Mouse (Mus musculus): Measurements from ENCODE around the gene Dmac2.
"Not testable (repeated sequence)": the region's sequence is repeated elsewhere in the genome, so short reads cannot be mapped to it uniquely, and the experiment has no call there.

Dmac2 gene

DNA sequence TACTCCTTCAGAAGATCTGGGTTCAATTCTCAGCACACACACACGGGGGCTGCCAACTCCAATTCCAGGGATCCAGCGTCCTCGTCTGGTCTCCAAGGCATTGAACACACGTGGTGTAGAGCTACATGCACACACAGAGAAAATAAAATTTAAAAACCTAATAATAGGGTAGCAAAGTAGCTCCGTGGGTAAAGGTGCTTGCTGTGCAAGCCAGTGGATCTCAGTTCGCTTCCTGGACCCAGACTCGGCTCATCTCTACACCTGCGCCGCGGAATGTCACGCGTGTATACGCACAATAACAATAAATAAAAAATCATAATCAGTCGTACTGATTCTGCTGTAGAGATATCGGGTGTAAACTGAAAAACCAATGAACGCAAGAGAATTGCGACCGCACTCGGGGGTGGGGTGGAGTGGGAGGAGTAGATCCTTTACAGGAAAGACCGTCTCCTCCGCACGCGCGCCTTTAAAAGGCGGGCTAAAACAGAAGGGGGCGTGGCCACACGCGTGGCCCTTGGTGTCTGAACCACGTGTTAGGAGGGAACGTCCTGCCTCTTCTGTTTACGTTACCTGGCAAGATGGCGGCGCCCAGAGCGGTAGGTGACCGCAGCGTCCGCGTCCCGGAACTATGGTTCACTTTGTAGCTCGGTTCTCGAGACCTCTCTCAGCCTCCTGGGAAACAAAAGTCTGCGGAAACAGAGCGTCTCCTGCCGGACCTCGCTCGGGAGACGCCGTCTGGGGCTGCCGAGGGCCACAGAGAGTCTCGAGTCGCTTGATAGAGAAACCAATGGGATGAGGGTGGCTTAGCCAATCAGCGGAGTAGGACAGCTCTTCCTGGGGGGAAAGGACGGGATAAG lies at the start of gene Dmac2:
TSS of gene Dmac2 (plus strand) at position 550 of the 857 bp plus-strand sequence.
- DNase-seq = peak; percentile 97

- DNase-seq = not testable (repeated sequence)
These were observed 45.4 kb upstream of the Dmac2 start for GRCm38 (mm10) chr7:25573806-25574205.

DNA sequence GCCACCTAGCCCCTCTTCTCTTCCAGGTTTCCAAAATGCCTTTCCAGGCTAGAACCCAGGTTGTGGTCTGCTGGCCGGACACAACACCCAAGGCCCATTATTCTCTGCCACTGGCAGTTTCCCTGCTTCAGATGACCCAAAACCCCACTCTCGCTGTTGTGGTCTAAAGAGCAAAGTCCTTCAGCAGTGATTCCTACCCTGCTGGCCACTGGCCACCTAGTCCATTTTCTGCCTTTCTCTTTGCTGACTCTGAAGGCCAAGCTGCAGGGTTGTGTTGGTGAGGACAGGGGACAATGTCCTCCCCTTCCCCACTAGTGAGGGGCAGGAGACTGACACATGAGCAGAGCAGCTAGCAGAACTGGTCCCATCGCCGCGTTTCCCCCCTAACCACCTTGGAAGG lies 44.1 kb upstream of the Dmac2 start:
- no peak for DNase-seq

DNA sequence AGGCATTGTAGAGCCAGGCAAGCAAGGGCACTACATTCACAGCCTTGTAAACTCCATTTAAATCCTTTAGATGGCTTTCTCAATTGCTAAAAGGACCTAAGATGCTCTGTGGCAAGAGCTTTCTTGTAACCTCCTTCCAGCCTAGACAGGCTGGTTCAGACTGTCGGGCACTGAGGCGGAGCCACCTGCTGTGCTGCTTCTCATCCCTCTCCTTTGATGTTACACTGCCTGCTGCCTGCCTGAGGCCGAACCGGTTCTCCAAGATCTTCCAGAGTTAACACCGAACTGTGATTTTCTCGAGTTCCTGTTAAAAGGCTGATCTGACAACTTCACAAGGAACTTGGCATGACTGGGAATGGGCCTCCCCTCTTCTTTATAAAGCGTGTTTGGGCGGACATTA lies 43.3 kb upstream of the Dmac2 start:
- DNase-seq = peak; percentile 49

- peak; percentile 45 for DNase-seq
These were observed 42.9 kb upstream of the Dmac2 start for GRCm38 (mm10) chr7:25576308-25576707.

GRCm38 (mm10) chr7:25576793-25577437 lies 42.3 kb upstream of the Dmac2 start:
- peak; percentile 40 for DNase-seq

- DNase-seq = no peak
These were observed 39.8 kb upstream of the Dmac2 start for GRCm38 (mm10) chr7:25579441-25579840.

- no peak for DNase-seq
These were observed 36.9 kb upstream of the Dmac2 start for GRCm38 (mm10) chr7:25582301-25582810.

- no peak for DNase-seq
These were observed 34.6 kb upstream of the Dmac2 start for GRCm38 (mm10) chr7:25584651-25585050.

DNA sequence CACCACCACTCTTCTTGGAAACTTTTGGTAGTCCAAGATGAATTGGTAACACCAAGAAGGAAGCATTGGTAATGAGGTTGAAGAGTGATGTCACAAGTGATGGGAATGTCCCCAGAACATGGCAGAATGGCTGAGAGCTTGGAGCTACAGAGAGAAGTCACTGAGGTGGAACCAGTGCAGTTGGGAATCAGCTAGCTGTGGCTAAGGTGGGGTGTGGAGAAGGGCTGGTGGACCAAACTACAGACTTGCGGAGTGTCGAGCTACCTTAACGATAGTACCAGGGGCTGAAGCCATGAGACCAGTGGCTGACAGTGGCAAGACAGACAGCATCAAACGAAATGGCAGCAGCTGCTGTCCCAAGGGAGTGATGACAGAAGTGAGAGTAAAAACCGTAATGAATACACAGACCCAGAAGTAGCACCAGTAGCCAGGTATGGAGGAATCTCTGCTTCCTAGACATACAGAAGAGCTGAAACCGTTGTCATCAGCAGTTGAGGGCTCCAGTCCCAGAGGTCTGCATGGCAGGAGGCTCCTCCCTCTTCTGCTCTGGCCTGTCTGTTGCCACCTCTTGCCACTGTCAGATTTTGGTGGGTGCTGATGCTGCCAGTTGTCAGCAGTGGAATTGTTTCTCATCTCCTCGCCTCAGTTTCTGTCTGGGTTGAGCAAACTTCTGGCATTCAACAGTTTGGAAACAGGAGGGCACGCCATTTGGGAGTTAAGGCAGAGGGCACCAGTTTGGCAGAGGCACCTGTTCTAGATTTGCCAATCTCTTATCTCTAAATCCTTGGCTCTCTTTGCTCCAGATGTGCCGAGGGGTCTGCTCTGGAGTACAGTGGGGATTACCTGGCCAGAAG lies 33.6 kb upstream of the Dmac2 start:
- DNase-seq = no peak

- DNase-seq = no peak
These were observed 28.0 kb upstream of the Dmac2 start for GRCm38 (mm10) chr7:25591226-25591625.

DNA sequence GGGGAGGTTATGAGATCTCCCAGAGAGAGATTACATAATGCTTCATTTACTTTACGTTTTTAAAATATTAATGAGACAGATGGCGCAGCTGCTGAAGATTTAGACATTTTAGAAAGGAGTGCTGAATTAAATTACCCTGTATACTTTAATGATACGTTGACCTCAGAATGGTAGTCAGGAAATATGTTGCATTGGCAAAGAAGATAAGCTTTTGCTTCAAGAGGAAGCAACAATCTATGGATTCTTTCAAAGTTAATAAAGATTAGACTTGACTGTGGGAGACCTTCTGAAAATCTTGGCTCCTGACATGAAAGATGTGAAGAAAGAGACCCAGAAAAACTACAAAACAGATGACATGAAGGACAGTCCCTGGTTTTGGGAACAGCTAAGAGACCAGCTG lies 25.4 kb upstream of the Dmac2 start:
- DNase-seq = no peak

GRCm38 (mm10) chr7:25599663-25600062 lies 19.6 kb upstream of the Dmac2 start:
- DNase-seq = peak; percentile 76

GRCm38 (mm10) chr7:25600666-25601065 lies 18.5 kb upstream of the Dmac2 start:
- DNase-seq = no peak

GRCm38 (mm10) chr7:25601346-25601745 lies 17.9 kb upstream of the Dmac2 start:
- no peak for DNase-seq

- no peak for DNase-seq
These were observed 12.6 kb upstream of the Dmac2 start for GRCm38 (mm10) chr7:25606625-25607063.

DNA sequence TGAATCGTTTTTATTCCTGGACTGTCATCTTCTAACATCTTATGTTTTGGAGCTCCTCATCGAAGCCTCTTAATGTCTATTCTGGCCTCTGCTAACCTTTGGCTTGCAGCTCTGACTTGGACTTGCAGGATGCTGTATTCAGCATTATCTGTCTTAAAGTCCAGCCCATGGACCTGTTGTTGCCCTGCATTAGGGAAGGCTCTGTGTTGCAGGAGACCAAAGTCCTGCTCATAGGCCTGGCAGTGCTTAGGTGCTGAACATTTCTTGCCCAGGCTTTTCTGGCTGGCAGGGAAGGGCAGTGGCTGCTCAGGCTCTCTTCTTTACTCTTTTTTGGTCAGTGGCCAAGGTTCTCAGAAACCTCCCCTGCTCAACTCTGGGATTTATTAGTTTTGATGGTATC lies 12.0 kb upstream of the Dmac2 start:
- no peak for DNase-seq

DNA sequence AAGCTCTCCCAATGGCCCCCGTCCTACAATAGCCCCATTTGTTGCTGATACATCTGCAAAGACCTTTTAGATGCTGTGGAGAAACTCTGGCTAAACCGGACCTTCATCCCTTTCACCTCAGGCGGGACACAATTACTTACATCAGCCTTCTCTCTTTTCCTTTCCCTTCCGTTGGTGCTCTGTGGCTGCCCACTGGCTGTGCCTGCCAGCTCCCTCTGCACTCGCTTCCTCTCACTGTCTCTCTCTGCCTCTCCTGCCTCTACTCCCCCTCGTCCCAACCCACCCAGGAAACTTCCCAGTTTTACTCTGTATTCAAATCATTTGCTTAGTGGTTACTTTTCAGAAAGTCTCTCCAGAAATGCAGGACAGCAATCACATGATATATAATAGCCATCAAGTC lies 9.2 kb upstream of the Dmac2 start:
- DNase-seq = no peak

DNA sequence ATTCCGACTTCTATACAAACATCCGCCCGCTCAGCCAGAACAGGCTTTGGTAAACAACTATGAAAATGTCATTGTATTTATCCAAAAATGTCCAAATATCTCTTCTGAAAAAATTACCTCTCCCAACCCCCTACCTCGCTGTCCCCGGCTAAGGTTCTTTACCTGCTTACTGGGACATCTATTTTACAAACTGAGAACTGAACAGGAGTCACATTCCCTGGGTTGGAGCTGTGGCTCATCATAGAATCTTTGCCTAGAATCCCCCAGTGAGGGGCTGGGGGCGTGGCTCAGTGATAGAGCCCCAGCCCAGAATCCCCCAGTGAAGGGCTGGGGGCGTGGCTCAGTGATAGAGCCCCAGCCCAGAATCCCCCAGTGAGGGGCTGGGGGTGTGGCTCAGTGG lies 7.7 kb upstream of the Dmac2 start:
- DNase-seq = no peak

DNA sequence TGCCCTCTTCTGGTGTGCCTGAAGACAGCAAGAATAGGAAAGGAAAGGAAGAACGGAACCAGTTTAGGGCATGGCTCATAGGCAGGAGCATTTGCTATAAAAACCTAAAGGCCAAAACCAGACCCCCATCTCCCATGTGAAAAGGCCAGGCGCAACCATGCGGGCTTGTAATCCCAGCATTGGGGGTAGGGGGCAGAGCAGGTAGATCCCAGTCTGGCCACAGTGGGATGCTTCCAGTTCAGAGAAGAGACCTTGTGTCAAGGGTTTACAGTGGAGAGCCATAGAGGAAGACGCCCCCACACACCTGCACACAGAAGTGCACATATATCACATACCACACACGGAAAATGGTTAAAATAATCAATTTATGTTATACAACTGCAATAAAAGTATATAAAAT lies 5.1 kb upstream of the Dmac2 start:
- DNase-seq = no peak

DNA sequence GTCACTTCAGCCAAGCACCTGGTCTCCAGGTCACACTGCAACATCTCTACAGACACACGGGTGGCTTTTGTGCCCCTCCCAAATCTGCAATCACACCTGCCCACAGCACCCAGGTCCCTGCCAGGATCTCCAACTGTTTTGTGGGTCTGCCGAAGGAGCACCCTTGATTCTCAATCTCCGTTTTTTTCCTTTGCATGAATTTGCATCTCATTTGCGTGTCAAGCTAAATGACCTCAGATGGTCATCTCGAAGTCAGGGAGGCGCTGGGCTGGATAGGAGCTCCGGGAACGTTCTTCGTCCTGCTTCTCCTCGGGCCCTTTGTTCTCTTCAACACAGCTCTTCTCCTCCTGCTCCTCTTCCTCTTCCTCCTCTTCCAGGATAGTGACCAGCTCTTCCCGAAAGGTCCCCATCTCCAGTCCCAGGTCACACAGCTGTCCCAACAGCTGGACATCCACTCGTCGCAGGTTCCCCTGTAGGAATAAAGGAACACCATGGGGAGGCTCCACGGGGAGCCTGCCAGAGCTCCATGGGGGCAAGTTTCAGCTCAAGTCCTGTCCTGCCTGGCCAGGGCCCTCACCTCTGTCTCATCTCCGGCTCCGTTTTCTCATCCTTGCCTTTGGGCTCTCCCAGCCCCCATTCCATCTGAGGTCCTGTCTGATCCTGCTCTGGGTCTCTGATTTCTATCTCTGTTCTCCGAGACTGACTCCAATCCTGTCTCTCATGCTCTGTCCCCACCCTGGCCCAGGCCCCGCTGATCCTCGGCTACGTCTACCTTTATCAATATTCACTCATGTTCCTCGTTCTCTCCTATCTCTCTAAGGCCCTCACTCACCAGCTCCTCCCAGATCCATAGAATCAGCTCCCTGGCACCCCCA lies 4.1 kb upstream of the Dmac2 start:
- no peak for DNase-seq

DNA sequence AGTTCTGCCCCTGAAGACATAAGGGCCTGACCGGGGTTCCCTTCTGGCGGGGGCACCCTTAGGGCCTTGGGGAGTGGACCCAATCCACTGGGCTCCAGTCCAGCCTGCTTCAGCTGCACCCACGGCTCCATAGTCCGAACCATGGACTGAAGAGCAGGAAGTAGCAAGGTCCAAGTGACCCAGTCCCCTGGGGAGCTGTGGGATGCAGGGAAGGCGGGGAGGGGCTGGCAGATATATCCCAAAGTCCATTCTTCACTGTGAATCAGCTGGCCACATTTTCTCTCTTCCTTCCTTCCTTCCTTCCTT lies 3.6 kb upstream of the Dmac2 start, which contains the start of gene Erich4:
TSS of gene Erich4 (minus strand) at position 187 of the 306 bp plus-strand sequence.
- no peak for DNase-seq
